Mouse (Mus musculus): Measurements from ENCODE around the gene Gtf2h3. TPM values are rescaled to one million over a fixed set of nuclear protein-coding genes. Genes with fewer than 3 reads are reported as not detected.

The Gtf2h3 gene
- polyA plus RNA-seq, 1 experiment from 2014 or later = 34.1 TPM

- Histone ChIP-seq H3K9me3 (ENCODE audit: control insufficient read depth, low read length) (no peaks in the 10 kb centered on the region), H3K4me1 (ENCODE audit: control insufficient read depth in 2 of 2, insufficient read depth in 2 of 2, low read length in 2 of 2) (no peaks in the 10 kb centered on the region), H3K36me3 (ENCODE audit: control insufficient read depth, insufficient read depth, low read length) (no peaks in the 10 kb centered on the region), H3K4me3 (ENCODE audit: control insufficient read depth in 1 of 2, insufficient read depth in 1 of 2, low read depth in 1 of 2, low read length in 2 of 2) (no peak overlapping the region), H3K27me3 (ENCODE audit: control insufficient read depth, insufficient read depth, low read length) (no peaks in the 10 kb centered on the region), H3K4me2 (ENCODE audit: low read length) (no peak overlapping the region), H3K27ac (replicated peaks in 1 of 2; ENCODE audit: control insufficient read depth in 1 of 2, insufficient read depth in 1 of 2, low read depth in 2 of 2, low read length in 2 of 2) (no peak overlapping the region), H3K9ac (ENCODE audit: low read length) (no peak overlapping the region)
- no peak for ATAC-seq (ENCODE audit: insufficient number of reproducible peaks, insufficient read depth, low FRiP score, low read depth)
- WGBS = 68% methylated on average over 10 of the region's 10 CpGs
Measured at GRCm38 (mm10) chr5:124610965-124611364, 32.0 kb downstream of the Gtf2h3 start.

DNA sequence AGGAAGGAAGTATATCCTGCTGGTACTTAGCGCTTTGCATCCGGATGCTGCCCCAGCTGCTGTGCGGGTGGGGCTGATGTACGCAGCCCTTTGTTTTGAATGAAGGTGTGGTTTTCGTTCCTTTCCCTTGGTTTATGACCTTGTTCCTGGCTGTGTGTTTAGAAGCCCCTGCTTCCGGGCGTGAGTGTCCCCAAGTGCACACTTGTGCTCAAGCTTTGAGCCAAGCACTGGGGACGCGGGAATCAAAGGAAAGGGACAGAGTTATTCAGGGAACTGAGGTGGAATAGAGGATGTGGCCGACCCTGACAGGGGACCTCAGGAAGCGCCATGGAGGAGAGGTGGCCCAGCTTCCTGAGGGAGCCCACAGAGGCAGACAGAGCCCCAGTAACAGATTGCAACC lies 35.8 kb downstream of the Gtf2h3 start:
- no peaks in the 10 kb centered on the region for H3K4me1 ChIP-seq (ENCODE audit: control insufficient read depth in 2 of 2, insufficient read depth in 2 of 2, low read length in 2 of 2)
- no peaks in the 10 kb centered on the region for H3K36me3 ChIP-seq (ENCODE audit: control insufficient read depth, insufficient read depth, low read length)
- H3K4me2 ChIP-seq (ENCODE audit: low read length) = no peak overlapping the region
- H3K27ac ChIP-seq (replicated peaks in 1 of 2; ENCODE audit: control insufficient read depth in 1 of 2, insufficient read depth in 1 of 2, low read depth in 2 of 2, low read length in 2 of 2) = no peak overlapping the region
- H3K27me3 ChIP-seq (ENCODE audit: control insufficient read depth, insufficient read depth, low read length) = no peaks in the 10 kb centered on the region
- no peak for ATAC-seq (ENCODE audit: insufficient number of reproducible peaks, insufficient read depth, low FRiP score, low read depth)
- no peaks in the 10 kb centered on the region for H3K9me3 ChIP-seq (ENCODE audit: control insufficient read depth, low read length)
- H3K4me3 ChIP-seq (ENCODE audit: control insufficient read depth in 1 of 2, insufficient read depth in 1 of 2, low read depth in 1 of 2, low read length in 2 of 2) = no peak overlapping the region
- H3K9ac ChIP-seq (ENCODE audit: low read length) = no peak overlapping the region
- 73% methylated on average over 11 of the region's 11 CpGs for WGBS

DNA sequence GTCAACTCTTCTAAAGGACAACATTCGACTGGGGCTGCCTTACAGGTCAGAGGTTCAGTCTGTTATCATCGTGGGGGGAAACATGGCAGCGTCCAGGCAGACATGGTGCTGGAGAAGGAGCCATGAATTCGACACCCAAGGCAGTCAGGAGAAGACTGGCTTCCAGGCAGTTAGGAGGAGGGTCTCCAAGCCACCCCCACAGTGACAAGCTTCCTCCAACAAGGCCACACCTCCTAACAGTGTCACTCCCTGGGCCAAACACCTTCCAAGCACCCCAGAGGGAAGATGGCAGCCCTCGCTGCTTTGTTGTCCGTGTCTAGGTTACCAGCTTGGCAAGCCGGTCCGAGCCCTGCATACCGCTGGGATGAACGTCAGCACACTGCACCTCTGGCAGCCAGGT lies 39.8 kb downstream of the Gtf2h3 start:
- Histone ChIP-seq H3K36me3 (ENCODE audit: control insufficient read depth, insufficient read depth, low read length) (no peaks in the 10 kb centered on the region), H3K4me3 (ENCODE audit: control insufficient read depth in 1 of 2, insufficient read depth in 1 of 2, low read depth in 1 of 2, low read length in 2 of 2) (no peak overlapping the region), H3K9ac (ENCODE audit: low read length) (no peak overlapping the region), H3K4me1 (ENCODE audit: control insufficient read depth in 2 of 2, insufficient read depth in 2 of 2, low read length in 2 of 2) (no peaks in the 10 kb centered on the region), H3K4me2 (ENCODE audit: low read length) (no peak overlapping the region), H3K27me3 (ENCODE audit: control insufficient read depth, insufficient read depth, low read length) (no peaks in the 10 kb centered on the region), H3K9me3 (ENCODE audit: control insufficient read depth, low read length) (no peaks in the 10 kb centered on the region), H3K27ac (replicated peaks in 1 of 2; ENCODE audit: control insufficient read depth in 1 of 2, insufficient read depth in 1 of 2, low read depth in 2 of 2, low read length in 2 of 2) (no peak overlapping the region)
- no peak for ATAC-seq (ENCODE audit: insufficient number of reproducible peaks, insufficient read depth, low FRiP score, low read depth)
- WGBS = 76% methylated on average over 10 of the region's 10 CpGs

- 75% methylated on average over 13 of the region's 13 CpGs for WGBS
- no peak for ATAC-seq (ENCODE audit: insufficient number of reproducible peaks, insufficient read depth, low FRiP score, low read depth)
- H3K36me3 ChIP-seq (ENCODE audit: control insufficient read depth, insufficient read depth, low read length) = no peaks in the 10 kb centered on the region
- H3K27ac ChIP-seq (replicated peaks in 1 of 2; ENCODE audit: control insufficient read depth in 1 of 2, insufficient read depth in 1 of 2, low read depth in 2 of 2, low read length in 2 of 2) = no peak overlapping the region
- H3K27me3 ChIP-seq (ENCODE audit: control insufficient read depth, insufficient read depth, low read length) = no peaks in the 10 kb centered on the region
- H3K4me2 ChIP-seq (ENCODE audit: low read length) = no peak overlapping the region
- no peak overlapping the region for H3K4me3 ChIP-seq (ENCODE audit: control insufficient read depth in 1 of 2, insufficient read depth in 1 of 2, low read depth in 1 of 2, low read length in 2 of 2)
- no peaks in the 10 kb centered on the region for H3K4me1 ChIP-seq (ENCODE audit: control insufficient read depth in 2 of 2, insufficient read depth in 2 of 2, low read length in 2 of 2)
- no peak overlapping the region for H3K9ac ChIP-seq (ENCODE audit: low read length)
- no peaks in the 10 kb centered on the region for H3K9me3 ChIP-seq (ENCODE audit: control insufficient read depth, low read length)
Measured at GRCm38 (mm10) chr5:124621362-124621761, 42.4 kb downstream of the Gtf2h3 start.

DNA sequence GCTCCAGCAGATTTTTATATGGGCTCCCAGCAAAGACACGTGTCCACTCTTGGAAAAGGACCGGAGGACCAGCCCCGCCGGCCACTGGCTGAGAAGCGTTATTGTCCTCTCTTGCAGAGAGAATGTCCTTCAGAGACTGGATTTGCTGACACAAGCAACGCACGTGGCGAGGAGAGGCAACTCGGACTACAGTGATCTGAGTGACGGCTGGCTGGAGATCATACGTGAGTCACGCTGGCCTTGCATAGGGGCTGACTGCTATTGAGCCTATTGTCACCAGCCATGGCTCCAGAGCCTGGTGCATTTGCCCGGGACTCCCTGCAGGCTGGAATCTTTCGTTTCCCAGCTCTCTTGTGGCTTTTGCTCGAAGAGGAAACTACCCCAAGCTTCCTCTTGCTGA lies 44.0 kb downstream of the Gtf2h3 start:
- Histone ChIP-seq H3K27me3 (ENCODE audit: control insufficient read depth, insufficient read depth, low read length) (no peaks in the 10 kb centered on the region), H3K4me1 (ENCODE audit: control insufficient read depth in 2 of 2, insufficient read depth in 2 of 2, low read length in 2 of 2) (peaks cover 0 to under 1% of the 10 kb centered on the region in 2 experiments; a peak in 1 of 4 replicates), H3K4me3 (ENCODE audit: control insufficient read depth in 1 of 2, insufficient read depth in 1 of 2, low read depth in 1 of 2, low read length in 2 of 2) (no peak overlapping the region), H3K27ac (replicated peaks in 1 of 2; ENCODE audit: control insufficient read depth in 1 of 2, insufficient read depth in 1 of 2, low read depth in 2 of 2, low read length in 2 of 2) (no peak overlapping the region), H3K4me2 (ENCODE audit: low read length) (no peak overlapping the region), H3K36me3 (ENCODE audit: control insufficient read depth, insufficient read depth, low read length) (no peaks in the 10 kb centered on the region), H3K9me3 (ENCODE audit: control insufficient read depth, low read length) (no peaks in the 10 kb centered on the region), H3K9ac (ENCODE audit: low read length) (no peak overlapping the region)
- 84% methylated on average over 15 of the region's 15 CpGs for WGBS
- no peak for ATAC-seq (ENCODE audit: insufficient number of reproducible peaks, insufficient read depth, low FRiP score, low read depth)

DNA sequence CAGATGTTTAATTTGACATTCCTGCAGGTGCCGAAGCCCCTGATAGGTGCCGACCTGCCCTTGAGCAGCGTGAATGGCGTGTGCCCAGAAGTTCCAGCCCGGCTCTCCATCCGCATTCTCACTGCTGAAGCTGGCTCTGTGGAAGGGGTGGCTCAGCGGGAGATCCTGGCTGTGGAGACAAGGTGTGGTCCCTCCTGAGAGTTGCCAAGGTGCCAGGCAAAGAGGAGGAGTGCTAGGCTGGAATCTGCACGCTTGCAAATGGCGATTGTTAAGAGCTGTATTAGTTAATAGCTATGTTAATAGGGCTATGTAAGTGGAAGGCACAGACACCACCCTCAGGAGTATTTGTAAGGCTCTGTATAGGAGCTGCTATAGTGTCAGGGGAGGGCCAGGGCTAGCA lies 45.4 kb downstream of the Gtf2h3 start:
- Histone ChIP-seq H3K36me3 (ENCODE audit: control insufficient read depth, insufficient read depth, low read length) (no peaks in the 10 kb centered on the region), H3K9me3 (ENCODE audit: control insufficient read depth, low read length) (no peaks in the 10 kb centered on the region), H3K27me3 (ENCODE audit: control insufficient read depth, insufficient read depth, low read length) (no peaks in the 10 kb centered on the region), H3K27ac (replicated peaks in 1 of 2; ENCODE audit: control insufficient read depth in 1 of 2, insufficient read depth in 1 of 2, low read depth in 2 of 2, low read length in 2 of 2) (no peak overlapping the region), H3K4me2 (ENCODE audit: low read length) (no peak overlapping the region), H3K4me3 (ENCODE audit: control insufficient read depth in 1 of 2, insufficient read depth in 1 of 2, low read depth in 1 of 2, low read length in 2 of 2) (no peak overlapping the region), H3K4me1 (ENCODE audit: control insufficient read depth in 2 of 2, insufficient read depth in 2 of 2, low read length in 2 of 2) (peaks cover 4 to 5% of the 10 kb centered on the region in 2 experiments), H3K9ac (ENCODE audit: low read length) (no peak overlapping the region)
- ATAC-seq (ENCODE audit: insufficient number of reproducible peaks, insufficient read depth, low FRiP score, low read depth) = no peak
- WGBS = 90% methylated on average over 9 of the region's 9 CpGs

- WGBS = 1% methylated on average over 57 of the region's 58 CpGs
- peak within 1 kb of the TSS; percentile 83 for H3K4me2 ChIP-seq (ENCODE audit: low read length)
- peak within 1 kb of the TSS; percentile 54 to 81 for H3K4me3 ChIP-seq (ENCODE audit: control insufficient read depth in 1 of 2, insufficient read depth in 1 of 2, low read depth in 1 of 2, low read length in 2 of 2)
- peak within 1 kb of the TSS; percentile 79 for H3K9ac ChIP-seq (ENCODE audit: low read length)
- H3K27me3 ChIP-seq (ENCODE audit: control insufficient read depth, insufficient read depth, low read length) = no peaks in the 10 kb centered on the region
- H3K9me3 ChIP-seq (ENCODE audit: control insufficient read depth, low read length) = no peaks in the 10 kb centered on the region
- peak within 1 kb of the TSS; percentile 84 to 96 for H3K27ac ChIP-seq (replicated peaks in 1 of 2; ENCODE audit: control insufficient read depth in 1 of 2, insufficient read depth in 1 of 2, low read depth in 2 of 2, low read length in 2 of 2)
- H3K36me3 ChIP-seq (ENCODE audit: control insufficient read depth, insufficient read depth, low read length) = peaks cover 8% of the 10 kb centered on the region
- peak; percentile 91 for ATAC-seq (ENCODE audit: insufficient number of reproducible peaks, insufficient read depth, low FRiP score, low read depth)
- peaks cover 11 to 14% of the 10 kb centered on the region in 2 experiments for H3K4me1 ChIP-seq (ENCODE audit: control insufficient read depth in 2 of 2, insufficient read depth in 2 of 2, low read length in 2 of 2)
Measured at GRCm38 (mm10) chr5:124628448-124629363, 49.8 kb downstream of the Gtf2h3 start, which contains the start of gene Atp6v0a2. Gene Atp6v0a2, plus strand, starts transcription at chr5:124628576.

Measured in heart, embryonic 14.5 days (tissue).